Mouse (Mus musculus): Measurements from ENCODE around the gene Dnmbp. TPM values are rescaled to one million over a fixed set of nuclear protein-coding genes. Genes with fewer than 3 reads are reported as not detected.

Dnmbp gene
- polyA plus RNA-seq, 1 experiment from 2014 or later = 21.4 TPM

GRCm38 (mm10) chr19:43939171-43939768, 721 bp downstream of the Dnmbp start:
- ATAC-seq = no peak
- 14% methylated on average over 16 of the region's 16 CpGs for WGBS
- peak overlapping the region; percentile 83 for H3K9ac ChIP-seq (ENCODE audit: low read depth, low read length)
- peak overlapping the region; percentile 74; the same call in 1 of the 2 replicates for H3K27ac ChIP-seq (ENCODE audit: low read depth, low read length)
- no peak for TF ChIP-seq CTCF (IDR thresholded peaks at IDR 0.05; ENCODE audit: low read depth)
- no peaks in the 10 kb centered on the region for H3K27me3 ChIP-seq (replicated peaks; ENCODE audit: control insufficient read depth, insufficient read depth, low read length)
- no peaks in the 10 kb centered on the region for H3K36me3 ChIP-seq (ENCODE audit: control insufficient read depth, insufficient read depth)
- H3K4me1 ChIP-seq (replicated peaks; ENCODE audit: control insufficient read depth, insufficient read depth, low read length) = no peaks in the 10 kb centered on the region; the same call in 1 of the 2 replicates
- peak overlapping the region; percentile 75 for H3K4me3 ChIP-seq (ENCODE audit: low read depth, low read length)
- peak overlapping the region; percentile 93 for H3K4me2 ChIP-seq (replicated peaks; ENCODE audit: low read depth)
- H3K9me3 ChIP-seq (ENCODE audit: control insufficient read depth) = no peaks in the 10 kb centered on the region

- no peak for ATAC-seq
- Histone ChIP-seq H3K4me1 (replicated peaks; ENCODE audit: control insufficient read depth, insufficient read depth, low read length) (no peaks in the 10 kb centered on the region; the same call in 1 of the 2 replicates), H3K9ac (ENCODE audit: low read depth, low read length) (0 out of 2 replicates have a peak overlapping the region, but pooled peaks have one; percentile 8), H3K4me3 (ENCODE audit: low read depth, low read length) (no peak overlapping the region; the same call in 1 of the 2 replicates), H3K4me2 (replicated peaks; ENCODE audit: low read depth) (peak overlapping the region; percentile 93), H3K9me3 (ENCODE audit: control insufficient read depth) (no peaks in the 10 kb centered on the region), H3K36me3 (ENCODE audit: control insufficient read depth, insufficient read depth) (no peaks in the 10 kb centered on the region), H3K27ac (ENCODE audit: low read depth, low read length) (no peak overlapping the region), H3K27me3 (replicated peaks; ENCODE audit: control insufficient read depth, insufficient read depth, low read length) (no peaks in the 10 kb centered on the region)
- TF ChIP-seq CTCF (IDR thresholded peaks at IDR 0.05; ENCODE audit: low read depth) = no peak
- WGBS = 21% methylated on average over 11 of the region's 11 CpGs
Measured at GRCm38 (mm10) chr19:43938355-43938754, 1.6 kb downstream of the Dnmbp start.

GRCm38 (mm10) chr19:43930926-43931325, 9.1 kb downstream of the Dnmbp start:
- Histone ChIP-seq H3K9me3 (ENCODE audit: control insufficient read depth) (no peaks in the 10 kb centered on the region), H3K4me3 (ENCODE audit: low read depth, low read length) (no peak overlapping the region), H3K4me1 (replicated peaks; ENCODE audit: control insufficient read depth, insufficient read depth, low read length) (no peaks in the 10 kb centered on the region), H3K4me2 (replicated peaks; ENCODE audit: low read depth) (no peak overlapping the region), H3K27me3 (replicated peaks; ENCODE audit: control insufficient read depth, insufficient read depth, low read length) (no peaks in the 10 kb centered on the region), H3K36me3 (ENCODE audit: control insufficient read depth, insufficient read depth) (no peaks in the 10 kb centered on the region), H3K9ac (ENCODE audit: low read depth, low read length) (no peak overlapping the region), H3K27ac (ENCODE audit: low read depth, low read length) (no peak overlapping the region)
- ATAC-seq = no peak
- TF ChIP-seq CTCF (IDR thresholded peaks at IDR 0.05; ENCODE audit: low read depth) = no peak
- 94% methylated on average over 6 of the region's 6 CpGs for WGBS

GRCm38 (mm10) chr19:43930366-43930765, 9.6 kb downstream of the Dnmbp start:
- peak; percentile 78 for ATAC-seq
- H3K27ac ChIP-seq (ENCODE audit: low read depth, low read length) = no peak overlapping the region

GRCm38 (mm10) chr19:43929869-43930268, 10.1 kb downstream of the Dnmbp start:
- TF ChIP-seq CTCF (IDR thresholded peaks at IDR 0.05; ENCODE audit: low read depth) = no peak
- peak; percentile 5; the same call in 1 of the 2 replicates for ATAC-seq
- Histone ChIP-seq H3K9ac (ENCODE audit: low read depth, low read length) (no peak overlapping the region), H3K36me3 (ENCODE audit: control insufficient read depth, insufficient read depth) (no peaks in the 10 kb centered on the region), H3K27ac (ENCODE audit: low read depth, low read length) (no peak overlapping the region), H3K9me3 (ENCODE audit: control insufficient read depth) (no peaks in the 10 kb centered on the region), H3K4me1 (replicated peaks; ENCODE audit: control insufficient read depth, insufficient read depth, low read length) (no peaks in the 10 kb centered on the region), H3K27me3 (replicated peaks; ENCODE audit: control insufficient read depth, insufficient read depth, low read length) (no peaks in the 10 kb centered on the region), H3K4me3 (ENCODE audit: low read depth, low read length) (no peak overlapping the region), H3K4me2 (replicated peaks; ENCODE audit: low read depth) (no peak overlapping the region)
- 77% methylated on average over 11 of the region's 11 CpGs for WGBS

More at GRCm38 (mm10) chr19:43930366-43930765, 9.6 kb downstream of the Dnmbp start:
- Histone ChIP-seq H3K27me3 (replicated peaks; ENCODE audit: control insufficient read depth, insufficient read depth, low read length) (no peaks in the 10 kb centered on the region), H3K4me3 (ENCODE audit: low read depth, low read length) (no peak overlapping the region), H3K4me2 (replicated peaks; ENCODE audit: low read depth) (no peak overlapping the region), H3K36me3 (ENCODE audit: control insufficient read depth, insufficient read depth) (no peaks in the 10 kb centered on the region), H3K9me3 (ENCODE audit: control insufficient read depth) (no peaks in the 10 kb centered on the region), H3K9ac (ENCODE audit: low read depth, low read length) (no peak overlapping the region), H3K4me1 (replicated peaks; ENCODE audit: control insufficient read depth, insufficient read depth, low read length) (no peaks in the 10 kb centered on the region)
- TF ChIP-seq CTCF (IDR thresholded peaks at IDR 0.05; ENCODE audit: low read depth) = no peak
- 15% methylated on average over 7 of the region's 7 CpGs for WGBS

- WGBS = 58% methylated on average over 5 of the region's 5 CpGs
- no peak for TF ChIP-seq CTCF (IDR thresholded peaks at IDR 0.05; ENCODE audit: low read depth)
Measured at GRCm38 (mm10) chr19:43927967-43928366, 12.0 kb downstream of the Dnmbp start.

More at GRCm38 (mm10) chr19:43927967-43928366, 12.0 kb downstream of the Dnmbp start:
- H3K27ac ChIP-seq (ENCODE audit: low read depth, low read length) = no peak overlapping the region
- no peaks in the 10 kb centered on the region for H3K4me1 ChIP-seq (replicated peaks; ENCODE audit: control insufficient read depth, insufficient read depth, low read length)
- no peak overlapping the region for H3K4me2 ChIP-seq (replicated peaks; ENCODE audit: low read depth)
- no peaks in the 10 kb centered on the region for H3K9me3 ChIP-seq (ENCODE audit: control insufficient read depth)
- H3K9ac ChIP-seq (ENCODE audit: low read depth, low read length) = no peak overlapping the region
- H3K4me3 ChIP-seq (ENCODE audit: low read depth, low read length) = no peak overlapping the region
- H3K27me3 ChIP-seq (replicated peaks; ENCODE audit: control insufficient read depth, insufficient read depth, low read length) = no peaks in the 10 kb centered on the region
- ATAC-seq = no peak
- H3K36me3 ChIP-seq (ENCODE audit: control insufficient read depth, insufficient read depth) = no peaks in the 10 kb centered on the region
